Mouse (Mus musculus) olfactory bulb, adult 2 months (tissue): ENCODE measurements at regions not wholly inside any gene's neighbourhood (a gene's known extent, or its start where the extent isn't known, plus 50 kb on each side); places are given as distances from the start of the nearest gene placed in this dataset.

Experiments
- CTCF ChIP-seq: fragments of 200-500 bp; IDR thresholded peaks from 2 replicates; pipeline ENCODE4 v1.5.1; 2012; ENCODE audit warnings: low read depth, mild to moderate bottlenecking, low read length, moderate library complexity; ENCODE audit not compliant: insufficient read depth
- POLR2A ChIP-seq: fragments of 200-500 bp; IDR thresholded peaks from 2 replicates; pipeline ENCODE4 v1.6.1; 2012; ENCODE audit warnings: mild to moderate bottlenecking, low read depth, low read length, moderate library complexity; ENCODE audit not compliant: insufficient read depth

GRCm38 (mm10) chr9:32977732-32978131 lies 341.7 kb downstream of the Ets1 start:
- TF ChIP-seq CTCF = no peak
- TF ChIP-seq POLR2A = no peak
